Mouse (Mus musculus): ENCODE data around the gene Ccdc155. TPM values are rescaled to one million over a fixed set of nuclear protein-coding genes. Genes with fewer than 3 reads are reported as not detected.

Gene Ccdc155
- polyA plus RNA-seq, 1 experiment from 2014 or later = 0.33 TPM

GRCm38 (mm10) chr7:45190186-45190585 lies 14.5 kb downstream of the Ccdc155 start:
- Histone ChIP-seq H3K9me3 (ENCODE audit: control insufficient read depth, low read length) (no peaks in the 10 kb centered on the region), H3K9ac (replicated peaks; ENCODE audit: low read length) (no peak overlapping the region), H3K4me2 (ENCODE audit: low read length) (no peak overlapping the region), H3K27ac (replicated peaks; ENCODE audit: low read depth, low read length) (no peak overlapping the region), H3K27me3 (ENCODE audit: control insufficient read depth, insufficient read depth, low read length) (no peaks in the 10 kb centered on the region), H3K4me3 (replicated peaks; ENCODE audit: low read depth, low read length) (no peak overlapping the region), H3K4me1 (ENCODE audit: control insufficient read depth, insufficient read depth, low read length) (no peaks in the 10 kb centered on the region), H3K36me3 (ENCODE audit: control insufficient read depth, insufficient read depth, low read length) (no peaks in the 10 kb centered on the region)
- DNase-seq (no peak), ATAC-seq (ENCODE audit: low FRiP score, low TSS enrichment) (no peak)
- 93% methylated on average over 6 of the region's 6 CpGs for WGBS

DNA sequence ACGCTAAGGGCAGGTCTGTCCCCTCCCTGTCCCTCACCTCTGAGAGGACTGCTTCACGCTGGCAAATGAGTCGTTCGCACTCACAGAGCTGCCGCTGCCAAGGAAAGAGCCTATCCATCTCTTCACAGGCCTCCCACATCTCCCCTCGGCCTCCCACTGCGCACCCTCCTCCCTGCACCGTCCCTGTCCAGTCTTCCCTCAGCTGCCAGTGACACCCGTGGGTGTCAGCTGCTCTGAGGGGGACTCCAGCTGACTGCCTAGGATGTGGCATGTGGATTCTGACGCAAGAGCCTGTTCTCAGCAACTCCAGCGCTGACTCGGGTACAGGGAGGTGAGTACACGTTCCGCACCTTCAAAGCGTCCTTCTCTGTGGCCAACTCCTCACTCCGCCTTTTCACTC lies 15.1 kb downstream of the Ccdc155 start:
- Histone ChIP-seq H3K4me3 (replicated peaks; ENCODE audit: low read depth, low read length) (no peak overlapping the region), H3K9me3 (ENCODE audit: control insufficient read depth, low read length) (no peaks in the 10 kb centered on the region), H3K9ac (replicated peaks; ENCODE audit: low read length) (0 out of 2 replicates have a peak overlapping the region, but pooled peaks have one; percentile 6), H3K4me2 (ENCODE audit: low read length) (no peak overlapping the region), H3K4me1 (ENCODE audit: control insufficient read depth, insufficient read depth, low read length) (no peaks in the 10 kb centered on the region), H3K27ac (replicated peaks; ENCODE audit: low read depth, low read length) (no peak overlapping the region), H3K36me3 (ENCODE audit: control insufficient read depth, insufficient read depth, low read length) (no peaks in the 10 kb centered on the region), H3K27me3 (ENCODE audit: control insufficient read depth, insufficient read depth, low read length) (peaks cover 1% of the 10 kb centered on the region; the same call in 1 of the 2 replicates)
- WGBS = 64% methylated on average over 16 of the region's 16 CpGs
- no peak for DNase-seq
- no peak for ATAC-seq (ENCODE audit: low FRiP score, low TSS enrichment)

- 64% methylated on average over 7 of the region's 7 CpGs for WGBS
- ATAC-seq (ENCODE audit: low FRiP score, low TSS enrichment) = no peak
- peaks cover 38% of the 10 kb centered on the region for H3K27me3 ChIP-seq (ENCODE audit: control insufficient read depth, insufficient read depth, low read length)
These were observed 18.8 kb downstream of the Ccdc155 start for GRCm38 (mm10) chr7:45185921-45186320.

DNA sequence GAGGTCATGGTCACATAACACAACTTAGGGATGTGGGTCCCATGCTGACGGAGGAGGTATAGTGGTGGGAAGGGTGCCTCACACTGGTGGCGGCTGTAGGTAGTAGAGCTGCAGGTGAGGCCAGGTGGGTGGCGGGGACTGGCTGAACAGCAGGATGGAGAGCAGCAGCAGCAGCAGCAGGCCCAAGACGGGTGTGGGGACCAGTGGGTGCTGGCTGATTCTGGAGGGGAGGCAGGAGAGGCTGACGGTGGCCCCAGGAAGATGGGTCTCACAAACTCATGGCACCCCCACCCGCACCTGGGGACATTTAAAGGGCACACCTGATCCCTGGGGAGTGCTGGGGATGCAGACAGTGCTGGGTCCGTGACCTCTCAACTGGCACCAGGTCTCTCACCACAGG lies 21.0 kb downstream of the Ccdc155 start:
- Histone ChIP-seq H3K27ac (replicated peaks; ENCODE audit: low read depth, low read length) (no peak overlapping the region), H3K4me3 (replicated peaks; ENCODE audit: low read depth, low read length) (no peak overlapping the region), H3K9me3 (ENCODE audit: control insufficient read depth, low read length) (no peaks in the 10 kb centered on the region), H3K9ac (replicated peaks; ENCODE audit: low read length) (no peak overlapping the region), H3K27me3 (ENCODE audit: control insufficient read depth, insufficient read depth, low read length) (peaks cover 59% of the 10 kb centered on the region), H3K36me3 (ENCODE audit: control insufficient read depth, insufficient read depth, low read length) (no peaks in the 10 kb centered on the region), H3K4me2 (ENCODE audit: low read length) (no peak overlapping the region), H3K4me1 (ENCODE audit: control insufficient read depth, insufficient read depth, low read length) (0 out of 2 replicates have a peak, but pooled peaks cover 5% of the 10 kb centered on the region)
- ATAC-seq (ENCODE audit: low FRiP score, low TSS enrichment) (no peak), DNase-seq (no peak)
- WGBS = 64% methylated on average over 7 of the region's 7 CpGs

More at GRCm38 (mm10) chr7:45185921-45186320, 18.8 kb downstream of the Ccdc155 start:
- no peaks in the 10 kb centered on the region for H3K9me3 ChIP-seq (ENCODE audit: control insufficient read depth, low read length)
- no peaks in the 10 kb centered on the region for H3K36me3 ChIP-seq (ENCODE audit: control insufficient read depth, insufficient read depth, low read length)
- H3K4me3 ChIP-seq (replicated peaks; ENCODE audit: low read depth, low read length) = no peak overlapping the region
- DNase-seq = no peak
- H3K4me1 ChIP-seq (ENCODE audit: control insufficient read depth, insufficient read depth, low read length) = 0 out of 2 replicates have a peak, but pooled peaks cover 5% of the 10 kb centered on the region
- H3K4me2 ChIP-seq (ENCODE audit: low read length) = no peak overlapping the region
- H3K9ac ChIP-seq (replicated peaks; ENCODE audit: low read length) = no peak overlapping the region
- no peak overlapping the region for H3K27ac ChIP-seq (replicated peaks; ENCODE audit: low read depth, low read length)

- peak overlapping the region; percentile 25 for H3K4me3 ChIP-seq (replicated peaks; ENCODE audit: low read depth, low read length)
- H3K9me3 ChIP-seq (ENCODE audit: control insufficient read depth, low read length) = no peaks in the 10 kb centered on the region
- H3K36me3 ChIP-seq (ENCODE audit: control insufficient read depth, insufficient read depth, low read length) = no peaks in the 10 kb centered on the region
- no peak for ATAC-seq (ENCODE audit: low FRiP score, low TSS enrichment)
- H3K9ac ChIP-seq (replicated peaks; ENCODE audit: low read length) = no peak overlapping the region
- peaks cover 70% of the 10 kb centered on the region for H3K27me3 ChIP-seq (ENCODE audit: control insufficient read depth, insufficient read depth, low read length)
- H3K27ac ChIP-seq (replicated peaks; ENCODE audit: low read depth, low read length) = no peak overlapping the region
- H3K4me1 ChIP-seq (ENCODE audit: control insufficient read depth, insufficient read depth, low read length) = 0 out of 2 replicates have a peak, but pooled peaks cover 5% of the 10 kb centered on the region
- 11% methylated on average over 11 of the region's 11 CpGs for WGBS
- H3K4me2 ChIP-seq (ENCODE audit: low read length) = peak overlapping the region; percentile 50
- no peak for DNase-seq
These were observed 22.1 kb downstream of the Ccdc155 start for GRCm38 (mm10) chr7:45182606-45183005.

GRCm38 (mm10) chr7:45182199-45182601 lies 22.5 kb downstream of the Ccdc155 start:
- Histone ChIP-seq H3K27me3 (ENCODE audit: control insufficient read depth, insufficient read depth, low read length) (peaks cover 74% of the 10 kb centered on the region), H3K27ac (replicated peaks; ENCODE audit: low read depth, low read length) (no peak overlapping the region), H3K9ac (replicated peaks; ENCODE audit: low read length) (no peak overlapping the region), H3K4me1 (ENCODE audit: control insufficient read depth, insufficient read depth, low read length) (0 out of 2 replicates have a peak, but pooled peaks cover 5% of the 10 kb centered on the region), H3K4me2 (ENCODE audit: low read length) (peak overlapping the region; percentile 50), H3K36me3 (ENCODE audit: control insufficient read depth, insufficient read depth, low read length) (no peaks in the 10 kb centered on the region), H3K4me3 (replicated peaks; ENCODE audit: low read depth, low read length) (peak overlapping the region; percentile 25), H3K9me3 (ENCODE audit: control insufficient read depth, low read length) (no peaks in the 10 kb centered on the region)
- under 1% methylated on average over 34 of the region's 34 CpGs for WGBS
- ATAC-seq (ENCODE audit: low FRiP score, low TSS enrichment) (peak; percentile 44; the same call in 1 of the 2 replicates), DNase-seq (peak; percentile 86)

GRCm38 (mm10) chr7:45181540-45181939 lies 23.2 kb downstream of the Ccdc155 start:
- Histone ChIP-seq H3K27ac (replicated peaks; ENCODE audit: low read depth, low read length) (no peak overlapping the region), H3K4me1 (ENCODE audit: control insufficient read depth, insufficient read depth, low read length) (0 out of 2 replicates have a peak, but pooled peaks cover 5% of the 10 kb centered on the region), H3K9me3 (ENCODE audit: control insufficient read depth, low read length) (no peaks in the 10 kb centered on the region), H3K27me3 (ENCODE audit: control insufficient read depth, insufficient read depth, low read length) (peaks cover 81% of the 10 kb centered on the region), H3K9ac (replicated peaks; ENCODE audit: low read length) (peak overlapping the region; percentile 23; the same call in 1 of the 2 replicates), H3K36me3 (ENCODE audit: control insufficient read depth, insufficient read depth, low read length) (no peaks in the 10 kb centered on the region), H3K4me3 (replicated peaks; ENCODE audit: low read depth, low read length) (peak overlapping the region; percentile 25), H3K4me2 (ENCODE audit: low read length) (peak overlapping the region; percentile 50)
- ATAC-seq (ENCODE audit: low FRiP score, low TSS enrichment) = no peak
- DNase-seq = peak; percentile 47
- WGBS = 4% methylated on average over 35 of the region's 35 CpGs

DNA sequence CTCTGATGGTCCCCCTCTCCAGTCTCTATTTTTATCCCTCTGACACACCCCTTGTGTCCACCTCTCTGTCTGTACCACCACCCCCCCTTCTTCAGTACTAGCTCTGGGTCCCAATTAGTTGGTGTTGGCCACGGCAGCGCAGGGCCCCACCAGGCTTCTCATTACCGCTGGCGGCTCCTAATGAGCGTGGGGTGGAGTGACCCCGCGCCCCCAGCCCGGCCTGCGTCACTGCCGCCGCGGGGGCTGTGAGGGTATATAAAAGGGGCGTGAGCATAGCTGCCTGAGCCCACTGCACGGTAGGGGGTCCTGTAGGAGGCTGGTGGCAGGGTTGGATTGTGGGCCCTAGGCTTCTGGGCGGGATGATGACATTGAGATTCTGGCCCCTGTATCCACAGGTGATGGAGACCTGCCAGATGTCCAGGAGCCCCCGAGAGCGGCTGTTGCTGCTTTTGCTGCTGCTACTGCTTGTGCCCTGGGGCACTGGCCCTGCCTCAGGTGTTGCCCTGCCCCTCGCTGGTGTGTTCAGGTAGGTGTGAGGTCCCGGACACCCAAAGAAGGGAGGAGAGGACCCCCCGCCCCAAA lies 23.7 kb downstream of the Ccdc155 start, which contains the start of gene Pth2:
Gene Pth2 (plus strand): TSS at position 100 of the 582 bp plus-strand sequence.
- H3K27me3 ChIP-seq (ENCODE audit: control insufficient read depth, insufficient read depth, low read length) = peaks cover 86% of the 10 kb centered on the region
- H3K9ac ChIP-seq (replicated peaks; ENCODE audit: low read length) = peak within 1 kb of the TSS; percentile 23; the same call in 1 of the 2 replicates
- H3K4me3 ChIP-seq (replicated peaks; ENCODE audit: low read depth, low read length) = peak within 1 kb of the TSS; percentile 25
- no peaks in the 10 kb centered on the region for H3K9me3 ChIP-seq (ENCODE audit: control insufficient read depth, low read length)
- ATAC-seq (ENCODE audit: low FRiP score, low TSS enrichment) (no peak), DNase-seq (no peak)
- H3K4me2 ChIP-seq (ENCODE audit: low read length) = peak within 1 kb of the TSS; percentile 50
- no peaks in the 10 kb centered on the region for H3K36me3 ChIP-seq (ENCODE audit: control insufficient read depth, insufficient read depth, low read length)
- no peak within 1 kb of the TSS for H3K27ac ChIP-seq (replicated peaks; ENCODE audit: low read depth, low read length)
- 23% methylated on average over 19 of the region's 20 CpGs for WGBS
- H3K4me1 ChIP-seq (ENCODE audit: control insufficient read depth, insufficient read depth, low read length) = 0 out of 2 replicates have a peak, but pooled peaks cover 8% of the 10 kb centered on the region

DNA sequence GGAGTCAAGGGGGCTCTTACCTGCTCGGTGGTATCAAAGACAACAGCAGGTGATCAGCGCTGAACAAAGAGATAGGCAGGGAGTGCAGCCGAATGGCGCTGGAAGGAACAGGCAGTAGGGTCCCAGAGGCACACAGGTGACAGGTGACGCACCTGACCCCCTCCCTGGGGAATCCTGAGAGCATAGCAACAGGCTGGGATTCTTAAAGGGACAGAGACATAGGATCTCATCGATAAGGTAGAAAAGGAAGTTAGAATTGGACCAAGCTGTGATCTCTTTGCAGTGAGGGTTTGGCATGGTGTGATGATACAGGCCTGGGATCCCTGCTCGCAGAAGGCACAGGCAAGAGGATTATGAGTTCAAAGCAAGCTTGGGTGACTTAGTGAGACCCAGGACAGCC lies 25.2 kb downstream of the Ccdc155 start, which contains the start of gene Gfy:
Gene Gfy (minus strand): TSS at position 101 of the 400 bp plus-strand sequence.
- H3K27ac ChIP-seq (replicated peaks; ENCODE audit: low read depth, low read length) = no peak within 1 kb of the TSS
- WGBS = 26% methylated on average over 7 of the region's 7 CpGs
- no peaks in the 10 kb centered on the region for H3K9me3 ChIP-seq (ENCODE audit: control insufficient read depth, low read length)
- ATAC-seq (ENCODE audit: low FRiP score, low TSS enrichment) (no peak), DNase-seq (no peak)
- no peaks in the 10 kb centered on the region for H3K36me3 ChIP-seq (ENCODE audit: control insufficient read depth, insufficient read depth, low read length)
- H3K9ac ChIP-seq (replicated peaks; ENCODE audit: low read length) = no peak within 1 kb of the TSS
- 0 out of 2 replicates have a peak, but pooled peaks cover 8% of the 10 kb centered on the region for H3K4me1 ChIP-seq (ENCODE audit: control insufficient read depth, insufficient read depth, low read length)
- no peak within 1 kb of the TSS for H3K4me3 ChIP-seq (replicated peaks; ENCODE audit: low read depth, low read length)
- peaks cover 99% of the 10 kb centered on the region for H3K27me3 ChIP-seq (ENCODE audit: control insufficient read depth, insufficient read depth, low read length)
- no peak within 1 kb of the TSS for H3K4me2 ChIP-seq (ENCODE audit: low read length)

Data from midbrain, embryonic 14.5 days (tissue).